Mouse (Mus musculus) naive thymus-derived CD4-positive, alpha-beta T cell, adult 2 months (primary cell): Measurements from ENCODE around the gene Clec2d.
"Not testable (repeated sequence)": the region's sequence is repeated elsewhere in the genome, so short reads cannot be mapped to it uniquely, and the experiment has no call there.

ENCODE experiments used
- DNase-seq: peaks from one replicate; pipeline ENCODE4 v3.0.0-alpha.2; 2011; ENCODE audit warnings: low read depth

Clec2d gene

DNA sequence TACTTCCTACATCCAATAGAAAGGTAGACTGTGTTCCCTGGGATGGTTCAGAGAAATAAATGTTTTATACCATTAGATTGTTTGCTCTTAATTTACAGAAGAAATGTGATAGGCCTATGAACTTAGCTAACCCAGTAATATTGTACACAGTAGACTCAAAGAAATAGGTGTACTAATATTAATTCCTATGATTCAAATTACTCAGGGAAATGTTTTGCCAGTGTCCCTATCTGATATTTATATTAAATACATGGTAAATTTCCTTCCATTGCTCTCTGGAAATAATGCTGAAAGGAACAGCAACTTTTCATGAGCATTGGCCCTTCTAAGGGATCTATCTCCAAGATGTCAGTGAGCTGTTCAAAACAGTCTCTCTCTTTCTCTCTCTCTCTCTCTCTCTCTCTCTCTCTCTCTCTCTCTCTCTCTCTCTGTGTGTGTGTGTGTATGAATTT is 6.8 kb downstream of the Clec2d start:
- no peak for DNase-seq

DNA sequence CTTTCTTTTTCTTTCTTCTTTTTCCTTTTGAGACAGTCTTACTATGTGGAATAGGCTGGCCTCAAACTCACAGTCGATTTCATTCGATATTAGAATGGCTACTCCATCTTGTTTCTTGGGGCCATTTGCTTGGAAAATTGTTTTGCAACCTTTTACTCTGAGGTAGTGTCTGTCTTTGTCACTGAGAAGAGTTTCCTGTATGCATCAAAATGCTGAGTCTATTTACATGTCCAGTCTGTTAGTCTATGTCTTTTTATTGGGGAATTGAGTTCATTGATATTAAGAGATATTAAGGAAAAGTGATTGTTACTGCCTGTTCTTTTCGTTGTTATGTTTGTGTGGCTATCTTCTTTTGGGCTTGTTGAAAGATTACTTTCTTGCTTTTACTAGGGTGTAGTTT is 7.4 kb downstream of the Clec2d start:
- DNase-seq: not testable (repeated sequence)

DNA sequence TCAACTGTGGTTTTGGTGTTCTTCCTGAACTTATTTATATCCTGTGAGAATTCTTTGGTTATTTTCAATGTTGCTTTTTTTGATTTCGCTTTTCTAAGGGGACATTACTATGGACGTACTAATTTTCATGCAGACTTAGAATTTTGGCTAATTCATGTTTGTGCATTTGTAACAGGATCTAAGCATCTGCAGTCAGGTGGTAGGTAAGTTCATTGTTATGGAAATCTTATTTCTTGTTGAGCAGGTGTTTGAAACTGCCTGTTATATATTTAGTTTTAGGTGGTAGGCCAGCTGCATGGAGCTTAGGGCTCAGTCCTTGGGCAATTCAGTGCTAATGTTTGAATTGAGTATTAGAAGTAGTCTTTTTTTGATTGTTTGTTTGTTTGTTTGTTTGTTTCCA is 13.0 kb downstream of the Clec2d start:
- DNase-seq: no peak

DNA sequence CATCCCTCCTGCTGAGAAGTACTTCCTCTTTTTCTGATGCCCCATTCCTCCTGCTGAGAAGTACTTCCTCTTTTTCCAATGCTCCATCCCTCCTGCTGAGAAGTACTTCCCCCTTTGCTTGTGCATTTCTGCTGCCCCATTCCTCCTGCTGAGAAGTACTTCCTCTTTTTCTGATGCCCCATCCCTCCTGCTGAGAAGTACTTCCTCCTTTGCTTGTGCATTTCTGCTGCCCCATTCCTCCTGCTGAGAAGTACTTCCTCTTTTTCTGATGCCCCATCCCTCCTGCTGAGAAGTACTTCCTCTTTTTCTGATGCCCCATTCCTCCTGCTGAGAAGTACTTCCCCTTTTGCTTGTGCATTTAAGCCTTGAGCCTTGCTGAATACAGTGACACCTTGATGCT is 19.7 kb downstream of the Clec2d start:
- DNase-seq: not testable (repeated sequence)

DNA sequence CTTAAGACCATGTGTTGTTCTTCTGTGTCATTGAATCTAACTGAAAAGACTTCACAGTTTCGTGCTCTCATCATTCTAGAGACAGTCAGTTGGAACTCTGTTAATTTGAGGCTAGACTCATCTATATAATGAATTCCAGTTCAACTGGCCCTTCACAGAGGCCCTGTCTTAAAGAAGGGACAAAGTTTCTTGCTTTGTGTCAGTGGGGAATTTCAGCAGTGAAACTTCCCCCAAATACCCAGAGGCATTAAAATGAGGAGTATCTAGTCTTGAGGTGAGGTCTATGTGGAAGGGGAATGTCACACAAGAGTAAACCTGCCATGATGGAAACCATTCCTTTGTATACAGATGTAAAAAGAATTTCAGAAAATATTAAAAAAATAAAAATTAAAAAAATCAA is 21.9 kb downstream of the Clec2d start:
- no peak for DNase-seq

DNA sequence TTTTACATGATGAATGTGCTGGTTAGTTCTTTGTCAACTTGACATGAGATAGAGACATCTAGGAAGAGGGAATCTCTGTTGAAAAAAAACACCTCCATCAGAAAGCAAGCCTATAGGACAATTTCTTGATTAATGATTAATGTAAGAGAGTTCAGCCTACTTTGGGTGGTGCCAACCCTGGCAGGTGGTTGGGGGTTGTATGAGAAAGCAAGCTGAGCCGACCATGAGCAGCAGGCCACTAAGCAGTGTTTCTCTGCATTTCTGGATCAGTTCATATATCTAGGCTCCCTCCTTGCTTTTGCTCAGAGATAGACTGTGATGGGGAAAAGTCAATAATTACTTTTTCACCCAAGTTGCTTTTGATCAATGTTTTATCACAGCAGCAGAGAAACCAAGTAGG is 23.9 kb downstream of the Clec2d start:
- DNase-seq: no peak

DNA sequence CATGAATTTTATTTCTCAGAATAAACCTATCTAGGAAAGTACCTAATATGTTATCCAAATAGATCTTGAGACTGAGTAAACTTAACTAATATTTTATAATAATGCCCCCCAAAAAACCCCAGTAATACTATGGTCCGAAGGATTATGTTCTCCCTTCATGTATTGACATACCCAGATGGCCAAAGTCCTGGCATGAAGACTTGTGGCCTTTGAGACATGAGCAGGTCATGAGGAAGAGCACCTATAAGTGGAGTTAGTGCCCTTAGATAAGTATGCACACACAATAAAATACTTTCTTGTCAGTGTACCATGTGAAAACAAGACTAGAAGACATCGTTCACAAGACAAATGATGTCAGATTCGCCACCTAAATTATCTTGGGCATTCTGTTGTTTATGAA is 24.4 kb downstream of the Clec2d start:
- DNase-seq: no peak

DNA sequence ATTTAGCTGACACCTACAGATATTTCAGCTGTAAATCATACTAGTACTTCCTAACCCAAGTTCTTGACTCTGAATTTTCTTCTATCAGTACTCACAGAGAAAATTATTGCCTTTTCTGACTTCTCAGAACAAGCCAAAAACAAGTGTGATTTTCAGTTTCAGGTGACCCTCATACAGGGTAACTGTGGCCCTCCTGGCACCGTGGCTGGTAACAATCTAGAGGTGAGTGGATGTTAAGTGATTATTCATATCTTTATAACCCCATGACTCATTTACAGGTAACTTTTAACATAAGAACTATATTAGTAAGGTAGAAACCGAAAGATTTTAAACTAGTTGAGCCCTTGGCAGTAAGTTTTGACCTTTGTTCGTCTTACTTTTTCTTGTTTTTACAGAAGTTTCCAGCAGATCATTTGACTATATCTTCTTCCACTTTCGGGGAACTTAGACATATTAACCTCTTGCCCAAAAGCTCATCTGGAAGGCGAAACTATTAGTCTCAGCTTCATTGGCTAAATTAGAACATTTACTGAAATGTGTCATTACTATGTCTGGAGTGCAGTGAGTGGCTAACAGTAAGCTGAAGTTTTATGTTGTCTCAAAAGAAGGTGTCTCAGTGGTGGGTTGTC is 28.6 kb downstream of the Clec2d start:
- DNase-seq: no peak

DNA sequence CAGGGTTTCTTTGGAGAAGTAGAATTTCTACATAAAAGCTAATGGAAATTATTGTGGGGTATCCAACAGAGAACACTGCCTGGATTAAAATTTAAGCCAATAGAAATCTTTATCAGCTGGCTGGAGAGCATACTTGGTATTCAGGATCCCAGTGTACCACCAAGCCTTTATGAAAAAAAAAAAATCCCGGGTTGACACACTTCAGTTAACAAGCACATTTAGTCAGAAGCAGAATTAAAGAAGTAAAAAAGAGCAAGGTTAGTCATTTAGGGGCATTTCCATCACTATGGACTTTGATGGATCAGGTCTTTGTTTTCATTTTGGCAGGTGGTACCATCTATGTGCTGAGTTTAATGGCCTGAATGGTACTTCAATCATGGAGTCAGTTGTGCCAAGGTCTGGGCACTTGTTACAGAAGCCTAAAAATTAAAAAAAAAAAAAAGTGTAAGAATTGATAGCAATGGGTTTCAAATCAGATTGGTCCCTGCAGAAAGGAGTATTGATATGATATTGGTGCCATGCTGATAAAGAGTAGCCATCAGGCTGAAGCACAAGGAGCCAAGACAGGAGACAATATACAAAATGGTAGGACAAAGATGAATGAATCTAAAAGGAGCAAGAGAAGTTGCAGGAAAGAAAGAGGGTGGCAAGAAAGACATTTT is 29.5 kb downstream of the Clec2d start:
- DNase-seq: no peak

DNA sequence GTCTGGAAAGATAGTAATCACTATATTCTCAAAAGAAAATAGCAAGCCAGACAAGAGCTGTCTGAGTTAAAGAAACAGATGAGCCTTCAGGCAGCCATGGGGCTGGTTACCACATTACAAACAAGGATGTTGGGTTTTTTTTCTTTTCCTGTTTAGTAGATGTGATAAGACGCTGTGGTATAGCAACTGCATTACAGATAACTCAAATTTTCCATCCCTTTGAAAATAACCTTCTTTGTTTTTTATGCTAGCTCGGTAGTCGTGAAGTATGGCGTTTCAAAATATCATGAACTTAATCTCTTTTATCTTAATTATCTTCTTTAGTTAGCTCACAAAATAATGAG is 30.0 kb downstream of the Clec2d start:
- DNase-seq: peak; percentile 89

DNA sequence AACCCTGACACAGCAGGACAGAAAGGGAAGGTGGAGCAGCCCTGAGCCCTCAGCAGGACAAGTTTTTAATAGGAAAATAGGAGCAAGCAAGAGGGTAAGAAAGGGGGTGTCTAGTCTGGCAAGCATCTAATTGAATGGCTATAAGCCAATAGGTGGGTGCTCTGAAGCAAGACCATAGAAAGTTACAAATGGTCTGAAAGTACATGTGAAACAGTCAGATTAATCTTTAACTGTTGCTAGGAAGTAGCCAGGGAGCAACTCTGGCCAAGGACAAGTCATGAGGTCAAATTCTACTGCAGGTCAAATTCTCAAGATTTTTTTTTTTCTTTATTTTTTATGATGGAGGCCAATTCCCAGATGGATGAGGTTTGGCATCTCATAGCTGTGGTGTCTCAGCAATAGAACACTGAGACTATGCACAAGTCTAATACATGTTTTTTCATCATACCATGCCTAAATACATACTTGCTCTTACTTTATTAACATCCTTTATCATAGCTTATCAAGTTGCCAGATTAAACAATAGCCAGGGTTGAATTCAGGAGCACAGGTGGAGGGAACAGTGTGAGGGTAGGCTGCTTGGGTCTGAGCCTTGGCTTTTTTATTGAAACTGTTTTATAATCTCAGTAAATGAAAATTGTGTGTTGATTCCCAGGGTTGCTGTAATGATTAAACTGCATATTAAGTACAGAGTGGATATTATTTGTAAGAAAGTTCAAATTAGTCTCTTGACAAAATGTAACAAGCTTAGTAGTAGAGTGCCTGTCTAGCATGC is 32.2 kb downstream of the Clec2d start:
- no peak for DNase-seq

DNA sequence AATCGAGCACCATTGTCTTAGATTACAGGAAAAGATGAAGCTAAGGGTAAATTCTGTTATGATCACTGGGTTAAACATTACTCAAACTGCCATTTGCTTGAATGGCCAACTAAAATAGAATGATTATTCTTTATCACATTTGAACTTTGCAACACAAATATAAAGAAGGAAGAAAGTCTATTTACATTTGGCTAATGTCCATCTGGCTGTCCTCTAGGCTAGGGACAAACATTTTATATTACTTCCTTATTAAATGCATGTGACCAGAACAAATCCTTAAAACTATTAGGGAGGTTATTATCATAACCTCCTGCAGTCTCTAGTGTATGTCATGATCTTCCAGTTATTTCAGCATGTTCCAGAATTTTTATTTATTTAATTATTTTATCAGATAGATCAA is 33.1 kb downstream of the Clec2d start:
- DNase-seq: no peak

DNA sequence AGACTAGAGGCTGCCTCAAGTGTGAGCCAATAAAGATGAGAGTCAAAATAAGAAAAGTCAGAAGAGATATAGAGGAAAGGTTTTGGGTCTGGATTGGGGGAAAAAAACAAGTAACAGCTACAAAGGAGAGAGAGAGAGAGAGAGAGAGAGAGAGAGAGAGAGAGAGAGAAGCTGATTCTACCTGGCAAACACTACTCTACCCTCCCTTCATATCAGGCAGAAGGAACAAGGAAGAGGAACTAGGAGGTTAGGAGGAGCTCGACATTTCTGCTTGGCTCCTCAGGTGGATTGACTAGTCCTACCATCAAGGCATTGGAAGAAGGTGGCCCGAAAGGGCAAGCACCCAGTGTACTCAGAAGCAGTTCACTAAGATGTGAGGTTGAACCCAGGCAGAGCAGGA is 33.8 kb downstream of the Clec2d start:
- no peak for DNase-seq

DNA sequence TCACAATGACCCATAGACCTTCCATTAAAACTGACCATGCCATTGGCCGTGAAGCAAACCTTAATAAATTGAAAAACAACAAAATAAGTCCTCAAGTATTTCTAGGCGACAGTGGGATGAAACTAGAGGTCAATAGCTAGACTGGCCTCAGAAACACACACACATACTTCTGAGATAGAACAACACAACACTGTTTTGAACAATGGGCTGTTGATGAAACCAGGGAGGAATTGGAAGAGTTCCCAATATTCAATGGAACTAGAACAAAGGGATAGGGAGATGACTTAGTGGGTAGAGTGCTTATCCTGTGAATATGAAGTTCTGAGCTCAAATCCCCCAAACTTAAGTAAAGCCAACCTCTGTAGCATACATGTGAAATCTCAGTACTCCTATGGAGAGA is 34.6 kb downstream of the Clec2d start:
- no peak for DNase-seq

DNA sequence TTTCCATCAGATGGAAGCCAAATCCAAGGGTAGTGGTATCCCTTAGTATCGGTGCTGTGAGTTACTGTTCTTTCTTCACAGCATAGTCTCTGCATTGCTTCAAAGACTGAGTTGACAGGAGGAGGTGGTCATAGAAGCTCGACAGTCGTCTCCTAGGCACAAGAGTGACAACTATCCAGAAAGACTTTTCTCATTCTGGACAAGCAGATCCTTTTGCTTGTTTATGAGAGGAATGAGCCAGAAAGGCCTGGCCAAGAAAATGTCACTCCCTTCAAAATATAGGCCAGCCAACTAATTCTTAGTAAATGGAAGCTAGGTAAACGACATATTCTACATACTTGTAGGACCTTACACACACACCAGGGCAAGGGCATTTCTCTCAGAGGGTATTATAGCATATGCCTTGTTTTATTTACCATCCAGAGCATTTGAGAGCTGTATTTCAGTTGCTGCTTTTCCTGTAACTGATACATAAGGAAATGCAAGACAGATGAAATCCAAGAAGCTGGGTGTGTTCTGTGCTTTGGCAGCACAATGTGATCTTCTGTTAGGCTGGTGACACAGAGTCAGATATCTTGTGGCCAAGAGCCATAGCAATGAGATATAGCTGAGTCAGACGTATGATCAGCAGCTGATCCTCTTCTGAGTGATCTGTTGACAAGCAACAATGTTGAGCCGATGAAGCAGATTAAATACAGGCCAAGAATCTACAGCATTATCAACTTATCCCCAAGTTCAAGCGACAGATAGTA is 35.6 kb downstream of the Clec2d start:
- DNase-seq: no peak

DNA sequence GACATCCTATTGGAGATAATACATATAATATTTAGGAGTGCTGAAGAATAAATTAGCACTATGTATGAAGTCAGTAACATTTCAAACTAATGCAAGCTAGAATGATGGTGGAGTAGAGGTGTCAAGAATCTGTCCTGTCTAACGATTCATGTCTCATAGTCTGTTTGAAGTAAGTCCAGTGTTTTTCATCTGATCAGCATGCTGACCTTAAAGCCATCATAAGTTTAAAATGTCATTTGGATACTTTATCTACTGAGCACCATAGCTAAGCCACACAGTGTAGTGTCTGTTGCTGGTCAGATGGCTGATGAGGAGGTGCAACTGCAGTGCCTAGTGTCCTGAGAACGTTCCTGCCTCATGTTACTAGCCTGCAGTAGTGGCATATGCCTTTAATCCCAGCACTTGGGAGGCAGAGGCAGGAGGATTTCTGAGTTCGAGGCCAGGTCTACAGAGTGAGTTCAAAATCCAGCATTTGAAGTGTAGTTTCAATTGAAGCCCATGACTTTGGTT is 36.4 kb downstream of the Clec2d start:
- DNase-seq: no peak

DNA sequence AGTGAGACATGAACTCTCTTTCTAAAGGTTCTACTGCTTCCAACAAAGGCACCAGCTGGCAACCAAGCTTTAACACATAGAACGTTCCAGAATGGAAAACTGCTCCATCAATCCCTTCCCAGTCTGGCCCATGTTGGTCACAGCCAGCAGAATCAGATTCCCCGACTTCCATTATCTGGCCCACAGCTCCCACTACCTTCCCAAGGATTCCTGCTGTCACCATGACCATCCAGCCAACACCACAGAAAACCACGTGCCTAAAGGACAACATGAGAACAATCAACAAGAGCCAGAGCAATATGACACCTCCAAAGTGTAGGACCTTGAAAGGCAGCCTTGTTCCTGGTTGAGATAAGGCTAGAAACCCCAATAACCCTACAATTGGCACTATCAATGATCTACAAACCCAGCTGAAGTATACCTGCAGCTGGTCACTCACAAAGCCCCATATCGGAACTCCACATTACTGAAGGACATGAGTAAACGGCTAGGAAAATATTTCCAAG is 37.8 kb downstream of the Clec2d start:
- no peak for DNase-seq

DNA sequence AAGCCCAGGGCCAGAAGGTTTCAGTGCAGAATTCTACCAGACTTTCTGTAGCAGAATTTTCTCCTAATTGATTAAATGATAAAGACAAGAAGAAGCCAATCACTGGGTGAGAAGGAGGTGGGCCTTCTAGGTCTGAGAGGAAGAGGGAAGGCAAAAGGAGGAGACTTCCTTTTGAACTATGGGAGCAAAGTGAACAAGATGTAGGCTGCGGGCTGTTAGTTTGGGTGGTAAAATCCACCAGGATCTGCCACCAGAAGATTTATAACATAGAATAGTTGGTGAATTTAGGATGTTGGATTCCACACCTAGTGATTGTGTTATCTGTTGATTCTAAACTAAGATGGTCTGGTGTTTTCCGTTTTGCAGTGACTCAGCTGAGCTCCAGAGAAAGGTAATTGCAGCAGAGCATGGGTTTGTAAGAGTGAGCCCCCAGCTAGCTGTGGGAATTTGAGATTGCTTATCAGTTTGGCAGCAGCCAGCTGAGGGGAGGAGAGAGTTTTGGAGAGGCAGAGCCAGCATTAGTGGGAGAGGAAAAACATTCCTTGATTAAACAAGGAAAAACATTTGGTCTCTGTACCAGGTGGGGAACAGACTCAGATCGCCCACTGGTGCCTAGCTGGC is 39.6 kb downstream of the Clec2d start:
- DNase-seq: no peak

DNA sequence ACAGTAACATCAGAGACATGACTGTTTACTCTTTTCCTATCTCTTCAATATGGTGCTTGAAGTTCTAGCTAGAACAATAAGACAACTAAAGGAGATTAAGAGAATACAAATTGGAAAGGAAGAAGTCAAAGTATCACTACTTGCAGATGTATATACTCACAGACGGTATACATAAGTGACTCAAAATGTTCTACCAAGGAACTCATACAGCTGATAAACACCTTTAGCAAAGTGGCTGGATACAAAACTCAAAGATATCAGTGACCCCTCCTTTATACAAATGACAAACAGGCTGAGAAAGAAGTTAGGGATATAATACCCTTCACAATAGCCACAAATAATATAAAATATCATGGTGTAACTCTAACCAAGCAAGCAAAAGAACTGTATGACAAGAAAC is 40.6 kb downstream of the Clec2d start:
- no peak for DNase-seq

DNA sequence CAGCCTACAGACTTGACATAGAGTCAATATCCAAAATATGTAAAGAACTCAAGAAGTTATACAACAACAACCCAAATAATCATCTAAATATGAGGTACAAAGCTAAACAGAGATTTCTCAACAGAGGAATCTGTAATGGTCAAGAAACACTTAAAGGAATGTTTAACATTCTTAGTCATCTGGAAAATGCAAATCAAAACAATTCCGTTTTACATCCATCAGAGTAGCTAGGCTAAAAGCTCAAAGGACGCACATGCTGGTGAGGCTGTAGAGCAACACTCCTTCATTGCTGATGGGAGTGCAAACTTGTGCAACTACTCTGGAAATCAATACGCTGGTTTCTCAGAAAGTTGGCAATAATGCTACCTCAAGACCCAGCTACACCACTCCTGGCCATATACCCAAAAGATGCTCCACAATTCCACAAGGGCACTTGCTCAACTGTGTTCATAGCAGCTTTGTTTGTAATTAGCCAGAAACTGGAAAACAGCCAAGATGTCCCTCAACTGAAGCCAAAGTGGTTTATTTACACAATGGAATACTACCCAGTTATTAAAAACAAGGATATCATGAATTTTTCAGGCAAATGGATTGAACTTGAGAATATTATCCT is 41.9 kb downstream of the Clec2d start:
- no peak for DNase-seq

DNA sequence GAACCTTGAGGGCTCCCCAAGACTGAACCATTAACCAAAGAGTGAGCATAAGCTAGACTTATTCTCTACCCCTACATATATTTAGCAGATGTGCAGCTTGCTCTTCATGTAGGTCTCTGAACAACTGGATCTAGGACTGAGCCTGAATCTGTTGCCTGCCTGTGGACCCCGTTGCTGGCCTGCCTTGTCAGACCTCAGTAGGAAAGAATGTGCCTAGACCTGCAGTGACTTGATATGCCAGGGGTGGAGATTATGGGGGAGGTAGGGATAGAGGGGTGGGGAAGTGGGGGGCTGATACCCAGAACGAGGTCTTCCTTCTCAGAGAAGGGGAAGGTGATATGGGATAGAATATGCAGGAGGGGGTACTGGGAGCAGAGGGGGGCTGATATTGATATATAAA is 43.2 kb downstream of the Clec2d start:
- no peak for DNase-seq
